Mouse (Mus musculus) cerebellum, adult 9-11 months (tissue): ENCODE results near the gene Palld.

Experiments used
- DNase-seq: peaks from one replicate; pipeline ENCODE4 v3.0.0; 2022

Gene Palld

DNA sequence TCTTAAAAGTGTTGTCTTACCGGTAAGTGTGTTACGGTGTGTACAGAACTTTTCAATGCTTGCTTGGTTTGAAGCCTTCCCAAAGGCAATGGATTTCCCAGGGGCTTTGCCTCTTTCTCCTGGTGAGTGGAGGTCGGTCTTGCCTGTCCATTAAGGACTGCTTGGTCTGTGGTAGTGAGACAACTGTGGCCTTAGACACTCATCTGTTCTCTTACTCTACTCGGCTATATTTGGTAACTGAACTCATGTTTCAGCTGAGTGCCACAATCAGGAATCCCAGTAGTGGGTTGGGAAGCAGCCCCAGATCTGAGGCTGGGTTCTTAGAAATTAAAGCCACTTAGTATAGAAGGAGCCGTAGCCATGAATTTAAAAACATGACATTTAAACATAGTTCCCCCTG lies at the start of gene Palld:
TSS of gene Palld (minus strand) at position 170 of the 400 bp plus-strand sequence.
- no peak for DNase-seq

DNA sequence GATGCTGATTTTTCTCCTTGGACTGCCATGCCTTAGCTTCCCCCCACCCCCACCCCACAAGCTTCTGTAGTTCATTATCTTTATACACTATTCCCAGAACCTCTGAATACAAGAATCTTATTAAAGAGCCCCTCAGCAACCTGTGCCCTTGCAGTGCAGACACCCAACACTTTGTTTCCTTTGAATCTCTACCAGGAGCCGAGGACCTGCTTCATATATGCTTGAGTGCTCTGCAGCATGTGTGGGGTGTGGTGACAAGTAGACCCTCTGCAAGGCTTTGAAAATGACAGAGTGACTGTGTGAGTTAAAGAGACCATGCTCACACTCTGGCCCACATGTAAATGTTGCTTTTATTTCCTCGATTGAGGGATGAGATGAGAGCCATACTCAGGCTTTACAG lies 35.1 kb upstream of the Palld start:
- no peak for DNase-seq

- DNase-seq, result no peak
Measured at GRCm38 (mm10) chr8:61933243-61933642, 30.8 kb upstream of the Palld start.

- peak; percentile 9 for DNase-seq
Measured at GRCm38 (mm10) chr8:61927777-61928494, 25.4 kb upstream of the Palld start, which contains the start of gene Ddx60. Gene Ddx60, plus strand, starts transcription at chr8:61928087.

DNA sequence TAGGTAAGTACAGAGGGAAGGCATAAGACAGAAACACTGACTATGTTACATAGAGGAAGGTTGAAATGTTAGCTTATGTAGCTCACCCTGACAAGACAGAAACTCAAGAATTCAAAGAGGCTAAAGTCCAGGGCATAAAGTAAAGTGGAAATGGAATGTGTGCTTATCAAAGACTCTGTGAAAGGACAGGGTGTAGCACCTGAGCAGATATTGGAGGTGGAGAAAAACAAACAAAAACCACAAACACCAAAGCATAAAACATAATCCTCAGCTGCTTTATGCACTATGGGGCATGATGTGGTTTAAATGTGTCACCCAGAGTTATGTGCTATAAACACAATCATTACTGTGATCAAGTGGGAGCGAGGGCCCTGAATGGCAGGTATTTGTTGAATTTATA lies 22.0 kb upstream of the Palld start:
- no peak for DNase-seq

DNA sequence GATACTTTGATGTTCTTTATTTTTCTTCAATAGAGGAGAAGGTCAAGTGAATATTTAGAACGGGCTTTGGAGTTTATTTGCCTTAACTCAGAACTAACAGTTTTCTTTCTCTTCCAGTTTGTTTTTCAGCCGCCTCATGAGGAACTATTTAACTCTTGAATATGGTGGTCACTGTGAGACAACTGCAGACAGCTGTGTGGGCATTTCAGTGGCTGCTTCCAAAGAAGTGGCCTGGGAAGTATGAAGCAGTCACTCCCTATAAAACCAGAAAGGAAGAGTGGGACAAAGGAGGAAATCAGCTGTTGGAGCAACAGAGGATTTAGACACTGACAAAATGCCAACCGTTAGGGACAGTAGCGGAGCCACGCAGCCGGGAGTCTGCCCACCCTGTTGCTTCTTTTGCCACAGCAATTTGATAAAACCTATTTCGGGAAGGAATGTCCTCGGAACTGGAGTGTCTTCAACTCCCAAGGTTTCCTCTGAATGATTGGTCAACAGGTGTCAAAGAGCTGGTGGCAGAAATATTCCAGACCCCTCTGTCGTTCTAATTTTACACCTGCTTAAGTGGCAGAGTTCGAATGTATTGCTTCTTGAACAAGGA lies 19.1 kb upstream of the Palld start:
- no peak for DNase-seq

- no peak for DNase-seq
Measured at GRCm38 (mm10) chr8:61920389-61920788, 17.9 kb upstream of the Palld start.

DNA sequence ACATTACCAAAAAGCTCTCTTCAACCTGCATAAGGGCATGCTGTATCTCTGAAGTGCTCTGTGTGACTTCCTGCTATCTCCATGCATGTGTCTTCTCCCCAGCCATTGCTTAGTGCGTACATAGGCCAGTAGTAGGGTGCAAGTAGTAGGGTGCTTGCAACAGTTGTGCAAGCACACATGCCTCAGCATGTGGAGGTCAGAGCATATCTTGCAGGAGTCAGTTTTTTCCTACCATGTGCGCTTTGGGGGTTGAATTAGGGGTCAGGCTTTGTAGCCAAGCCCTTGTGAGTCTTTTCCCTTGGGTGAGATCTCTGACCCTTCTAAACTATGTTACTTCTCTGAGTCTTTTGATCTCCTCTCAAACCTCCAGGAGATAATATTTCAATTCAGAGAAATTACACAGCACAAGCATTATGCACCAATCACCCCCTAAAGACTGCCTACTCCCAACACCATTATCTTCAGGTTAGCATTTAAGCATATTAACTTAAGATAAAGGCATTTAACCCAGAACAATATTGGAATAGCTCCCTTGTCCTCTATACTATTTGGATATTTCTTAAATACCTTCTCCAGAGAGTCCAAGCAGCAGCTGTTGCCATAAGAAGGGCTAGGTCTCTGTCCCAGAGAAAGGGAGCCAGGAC lies 16.8 kb upstream of the Palld start:
- DNase-seq, result no peak

DNA sequence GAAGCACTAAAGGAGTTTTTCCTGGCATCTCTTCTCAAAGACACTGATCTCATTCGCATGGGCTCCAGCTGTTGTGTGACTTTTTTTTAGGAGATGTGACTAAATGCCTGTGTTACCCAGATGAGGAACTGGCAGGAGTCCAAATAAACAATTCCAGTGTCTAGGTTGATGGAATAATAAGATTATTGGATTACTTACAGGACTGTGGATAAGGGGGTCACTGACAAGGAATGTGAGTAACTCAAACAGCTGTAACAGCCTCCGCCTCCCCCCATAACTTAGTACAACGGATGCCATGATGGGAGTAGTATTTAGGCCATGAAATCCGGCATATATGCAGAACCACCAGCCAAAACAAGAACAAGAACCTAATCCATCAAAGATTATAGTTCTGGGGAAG lies 14.8 kb upstream of the Palld start:
- DNase-seq, result no peak

DNA sequence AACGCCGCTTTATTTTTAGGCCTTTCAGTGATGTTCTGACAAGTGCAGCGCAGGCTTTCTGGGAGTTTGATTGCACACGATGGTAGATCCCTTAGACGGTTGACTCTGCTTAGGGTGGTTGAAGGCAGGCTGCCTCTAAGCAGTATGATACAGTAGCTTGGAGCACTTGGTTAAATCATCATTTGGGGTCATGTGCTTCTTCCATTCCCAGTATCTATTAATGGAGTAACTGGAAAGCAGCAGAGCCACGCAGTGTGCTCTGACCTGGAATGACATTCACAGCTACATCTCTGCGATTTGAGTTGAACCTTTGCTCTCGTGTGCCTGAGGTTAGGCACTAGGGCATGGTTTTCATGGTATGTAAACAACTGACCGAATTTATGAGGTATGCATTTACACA lies 11.5 kb upstream of the Palld start:
- no peak for DNase-seq

DNA sequence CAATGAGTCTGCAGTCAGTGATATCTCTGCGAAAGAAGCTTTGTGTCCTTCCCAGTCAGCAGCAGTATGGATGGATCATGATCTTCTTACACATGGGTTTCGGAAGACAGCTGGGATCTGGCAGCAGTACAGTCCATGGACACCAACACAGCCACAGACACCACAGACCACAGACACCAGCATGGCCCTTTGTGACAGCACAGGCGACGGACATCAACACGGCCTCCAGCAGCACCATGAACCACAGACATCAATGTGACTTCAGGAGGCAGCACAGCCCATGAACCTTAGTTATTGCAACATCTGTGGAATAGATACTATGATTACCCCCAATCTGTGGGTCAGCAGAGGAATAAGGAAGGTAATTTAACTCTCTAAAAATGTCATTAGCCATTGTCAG lies 10.3 kb upstream of the Palld start:
- no peak for DNase-seq

GRCm38 (mm10) chr8:61909313-61909712 lies 6.8 kb upstream of the Palld start:
- no peak for DNase-seq

GRCm38 (mm10) chr8:61908303-61909215 lies 6.1 kb upstream of the Palld start:
- DNase-seq, result no peak

DNA sequence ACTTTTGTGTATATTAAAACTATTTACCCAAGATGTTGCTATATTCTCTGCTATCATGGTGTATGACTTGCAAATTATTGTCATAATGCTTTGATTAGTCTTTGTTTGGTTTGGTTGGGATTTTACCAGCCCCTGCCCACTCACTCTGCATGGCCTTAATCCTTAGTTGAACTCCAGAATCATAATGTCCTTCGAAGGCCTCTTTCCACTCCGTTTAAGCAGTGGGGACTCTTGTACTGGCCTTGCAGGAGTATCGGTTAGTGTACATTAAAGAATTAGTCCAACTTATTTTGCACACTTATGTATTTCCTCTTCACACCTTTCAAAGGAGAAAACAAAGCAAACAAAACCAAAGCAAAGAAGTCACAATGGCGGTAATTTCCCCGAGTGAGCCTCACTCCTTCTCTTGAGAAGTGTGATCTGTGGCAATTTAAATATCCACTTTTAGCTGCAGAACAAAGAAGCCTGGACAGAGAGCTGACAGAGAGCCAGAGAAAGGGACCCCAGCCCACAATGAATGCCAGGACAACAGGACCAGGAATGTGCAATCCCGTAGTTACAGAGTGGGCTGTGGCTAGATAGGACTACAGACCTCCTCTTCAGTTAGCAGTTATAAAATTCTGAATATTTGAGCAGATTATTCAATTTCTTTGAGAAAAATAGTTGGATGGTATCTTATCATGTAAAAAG lies 1.3 kb downstream of the Palld start:
- no peak for DNase-seq

GRCm38 (mm10) chr8:61897402-61897801 lies 5.1 kb downstream of the Palld start:
- no peak for DNase-seq

GRCm38 (mm10) chr8:61896742-61897141 lies 5.7 kb downstream of the Palld start:
- no peak for DNase-seq

DNA sequence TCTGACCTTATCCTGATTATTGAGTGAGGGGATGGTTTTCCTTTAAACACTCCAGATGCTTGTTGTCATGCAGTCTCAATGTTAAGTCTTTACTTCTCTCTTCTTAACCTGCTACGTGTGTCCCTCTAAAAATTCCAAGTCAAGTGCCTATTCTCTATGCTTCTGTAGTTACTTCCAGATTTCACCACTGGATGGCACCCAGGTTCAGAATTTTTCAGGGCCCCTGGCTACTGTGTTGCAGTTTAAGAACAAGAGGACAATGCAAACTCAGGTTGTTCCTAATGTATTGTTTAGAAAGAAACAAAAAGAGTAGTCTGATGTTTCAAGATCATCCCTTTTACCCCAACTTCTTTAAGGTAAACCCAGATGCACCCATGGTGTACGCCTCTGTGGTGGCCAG lies 8.4 kb downstream of the Palld start:
- no peak for DNase-seq

DNA sequence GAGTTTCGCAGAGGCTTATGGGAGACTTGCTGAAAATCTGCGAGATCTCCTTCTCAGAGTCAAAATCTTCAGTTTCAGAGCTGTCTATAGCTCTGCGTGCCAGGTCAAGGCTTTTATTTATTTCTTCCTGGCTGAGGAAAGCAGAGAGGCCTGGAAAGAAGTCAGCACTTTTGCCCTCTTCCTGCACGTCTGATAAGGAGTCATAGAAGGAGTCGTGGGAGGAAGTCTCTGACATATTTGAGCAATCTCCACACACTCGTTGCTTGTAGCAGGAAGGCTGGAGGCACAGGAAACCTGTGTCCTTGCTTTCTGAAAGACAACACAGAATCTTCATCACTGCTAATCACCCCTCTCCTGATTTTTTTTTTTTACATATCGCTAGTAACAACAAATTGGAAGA lies 24.9 kb downstream of the Palld start:
- no peak for DNase-seq

DNA sequence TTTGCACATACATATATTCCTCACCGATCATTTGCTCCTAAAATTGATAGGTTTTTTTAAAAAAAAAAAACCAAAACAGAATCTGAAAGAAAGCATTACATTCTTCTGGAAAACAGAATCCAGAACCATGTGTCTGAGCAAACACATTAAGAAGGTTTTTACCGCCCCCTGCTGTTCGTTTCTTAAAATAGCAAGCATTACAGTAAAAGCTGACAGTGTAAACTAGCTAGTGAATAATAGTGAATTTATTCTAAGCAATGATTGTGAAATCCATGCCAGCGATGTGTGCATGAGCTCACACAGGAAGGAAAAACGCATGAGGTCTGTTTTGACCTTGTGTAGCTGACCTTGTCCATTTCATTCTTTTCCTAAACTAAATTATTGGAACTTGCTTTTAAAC lies 27.2 kb downstream of the Palld start:
- DNase-seq, result no peak

DNA sequence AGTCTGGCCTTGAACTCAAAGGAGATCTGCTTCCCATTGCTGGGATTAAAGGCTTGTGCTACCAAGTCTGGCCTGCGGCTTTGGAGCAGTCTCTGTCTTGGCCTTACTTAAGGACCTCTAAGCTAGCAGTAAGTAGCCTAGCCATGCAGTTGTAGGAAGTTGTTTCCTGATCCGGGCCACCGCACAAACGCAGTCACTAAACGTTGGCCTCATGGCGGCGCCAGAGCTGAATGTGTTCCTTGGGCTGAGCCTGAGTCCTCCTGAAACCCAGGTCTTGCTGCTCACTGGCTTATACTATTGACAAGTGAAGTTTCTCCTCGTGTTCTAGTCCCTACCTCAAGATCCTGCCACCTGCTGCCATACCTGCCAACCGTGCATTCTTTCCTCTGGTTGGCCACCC lies 28.5 kb downstream of the Palld start:
- DNase-seq, result no peak

DNA sequence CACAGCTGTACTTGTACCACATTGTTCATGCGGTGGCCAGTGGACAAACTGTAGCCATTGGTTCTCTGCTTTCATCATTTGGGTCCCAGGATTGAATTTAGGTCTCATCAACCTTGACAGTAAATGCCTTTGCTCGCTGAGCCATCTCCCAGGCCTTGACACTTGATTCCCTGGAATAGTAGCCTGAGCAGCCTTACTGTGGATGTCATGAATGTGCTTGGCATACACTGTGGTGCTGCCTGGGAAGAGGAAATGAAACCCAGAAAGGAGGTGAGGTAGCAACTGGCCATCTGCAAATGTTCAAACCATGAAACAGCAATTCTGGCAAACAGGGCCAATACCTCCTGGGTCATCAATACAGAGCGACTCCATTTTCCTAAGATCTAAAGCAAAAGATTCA lies 34.0 kb downstream of the Palld start:
- no peak for DNase-seq

- DNase-seq, result no peak
Measured at GRCm38 (mm10) chr8:61866920-61867319, 35.6 kb downstream of the Palld start.

DNA sequence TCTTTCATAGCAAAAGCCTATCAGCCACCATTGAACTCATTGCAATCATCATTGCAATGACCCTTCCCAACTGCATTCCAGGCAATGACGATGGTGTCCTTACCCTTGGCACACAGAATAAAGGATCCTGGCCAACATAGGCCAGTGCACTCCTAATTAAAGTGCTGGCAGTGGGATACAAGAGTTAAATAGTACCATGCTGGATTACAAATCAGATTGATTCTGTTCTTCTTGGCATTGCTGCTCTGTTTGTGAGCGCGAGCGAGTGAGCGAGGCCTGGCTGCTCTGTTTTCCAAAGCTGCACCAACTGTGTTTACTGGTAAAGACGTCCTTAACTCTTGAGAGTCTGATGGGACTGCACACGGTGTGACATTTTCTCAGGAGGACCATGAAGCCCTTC lies 37.1 kb downstream of the Palld start:
- DNase-seq, result no peak
